Mouse (Mus musculus) liver (tissue): ENCODE results near the gene Btbd35f7.
"Not testable (repeated sequence)": the region's sequence is repeated elsewhere in the genome, so short reads cannot be mapped to it uniquely, and the experiment has no call there.

Experiments used
- DNase-seq: peaks from one replicate; pipeline ENCODE4 v3.0.0-alpha.2; 2020; ENCODE audit warnings: mixed read lengths

Gene Btbd35f7

GRCm38 (mm10) chrX:5668767-5669166, at the start of gene Btbd35f7:
TSS of gene Btbd35f7 (plus strand) at chrX:5669067.
- DNase-seq: not testable (repeated sequence)
